Mouse (Mus musculus) kidney, adult 18-20 months (tissue): Measurements from ENCODE around the gene Kcnab3.

ENCODE experiments used
- DNase-seq: peaks from one replicate; pipeline ENCODE4 v3.0.0; 2021

The Kcnab3 gene

GRCm38 (mm10) chr11:69371601-69372000, 45.5 kb downstream of the Kcnab3 start:
- DNase-seq, result no peak

- no peak for DNase-seq
These were observed 46.2 kb downstream of the Kcnab3 start for GRCm38 (mm10) chr11:69372056-69372779.

- no peak for DNase-seq
These were observed 46.7 kb downstream of the Kcnab3 start for GRCm38 (mm10) chr11:69372780-69373170.

- no peak for DNase-seq
These were observed 47.3 kb downstream of the Kcnab3 start for GRCm38 (mm10) chr11:69373223-69373965.

GRCm38 (mm10) chr11:69375646-69376045, 49.6 kb downstream of the Kcnab3 start:
- DNase-seq, result no peak

- peak; percentile 64 for DNase-seq
These were observed 51.7 kb downstream of the Kcnab3 start for GRCm38 (mm10) chr11:69377766-69378165.

GRCm38 (mm10) chr11:69379600-69379999, 53.5 kb downstream of the Kcnab3 start:
- DNase-seq, result no peak

GRCm38 (mm10) chr11:69381356-69381755, 55.3 kb downstream of the Kcnab3 start:
- DNase-seq, result no peak
